Mouse (Mus musculus): ENCODE data around the gene Tbc1d1.
A peak's percentile ranks its signal among the peaks of the same experiment; 100 is the strongest.

Gene Tbc1d1

DNA sequence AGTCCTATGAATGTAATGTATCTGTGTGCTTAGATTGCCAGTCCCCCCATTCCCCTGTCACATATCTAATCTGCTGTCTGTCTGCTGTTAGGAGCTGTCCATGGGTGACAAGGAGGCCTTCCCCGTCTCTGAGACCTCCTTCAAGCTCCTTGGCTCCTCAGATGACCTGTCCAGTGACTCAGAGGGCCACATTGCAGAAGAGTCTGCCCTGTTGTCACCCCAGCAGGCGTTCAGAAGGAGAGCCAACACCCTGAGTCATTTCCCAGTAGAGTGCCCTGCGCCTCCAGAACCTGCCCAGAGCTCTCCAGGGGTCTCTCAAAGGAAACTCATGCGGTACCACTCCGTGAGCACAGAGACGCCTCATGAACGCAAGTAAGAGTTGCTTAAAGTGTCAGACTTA lies 125.6 kb downstream of the Tbc1d1 start:
- DNase-seq, result no peak

DNA sequence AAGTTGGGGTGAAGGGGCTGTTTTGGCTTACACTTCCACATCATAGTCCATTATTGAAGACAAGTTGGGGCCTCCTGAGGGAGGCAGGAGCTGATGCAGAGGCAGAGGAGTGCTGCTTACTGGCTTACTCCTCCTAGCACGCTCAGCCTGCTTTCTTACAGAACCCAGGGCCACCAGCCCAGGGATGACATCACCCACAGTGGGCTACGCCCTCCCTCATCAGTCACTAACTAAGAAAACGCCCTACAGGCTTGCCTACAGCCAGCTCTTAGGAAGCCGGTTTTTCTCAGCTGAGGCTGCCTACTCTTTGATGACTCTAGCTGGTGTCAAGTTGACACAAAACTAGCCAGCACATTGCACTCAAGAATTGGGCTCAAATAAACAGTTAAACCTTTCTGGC lies 126.5 kb downstream of the Tbc1d1 start:
- DNase-seq, result no peak

DNA sequence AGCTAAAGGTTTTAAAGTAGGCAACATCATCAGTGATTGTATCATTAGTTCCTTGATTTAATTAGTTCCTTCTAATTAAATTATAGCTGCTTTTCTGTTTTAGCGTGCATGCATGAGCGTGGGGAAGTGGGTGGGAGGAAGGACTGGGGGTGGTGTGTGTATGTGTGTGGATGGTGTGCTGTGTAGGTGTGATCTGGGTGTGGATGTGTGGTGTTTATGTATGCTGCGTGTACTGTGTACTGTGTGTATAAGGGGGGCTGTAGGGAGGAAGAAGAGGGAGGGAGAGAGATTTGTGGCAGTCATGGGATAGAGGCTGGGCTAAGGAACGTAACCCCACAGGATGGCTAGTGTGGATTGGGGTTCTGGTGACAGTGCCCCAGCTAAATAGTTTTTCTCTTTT lies 129.2 kb downstream of the Tbc1d1 start:
- DNase-seq, result no peak

DNA sequence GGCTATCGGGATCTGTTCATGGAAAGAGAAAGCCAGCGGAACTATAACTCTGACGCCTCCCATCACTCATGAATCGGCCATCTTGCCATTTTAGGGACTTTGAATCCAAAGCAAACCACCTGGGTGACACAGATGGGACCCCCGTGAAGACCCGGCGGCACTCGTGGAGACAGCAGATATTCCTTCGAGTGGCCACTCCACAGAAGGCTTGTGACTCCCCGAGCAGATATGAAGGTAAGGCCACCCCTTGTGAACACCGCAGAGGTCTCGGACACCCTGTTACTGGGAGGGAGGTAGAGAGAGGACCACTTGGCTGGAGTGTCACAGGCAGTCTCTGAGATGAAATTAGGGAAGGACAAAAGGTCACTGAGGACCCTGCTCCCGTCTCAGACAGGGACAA lies 129.7 kb downstream of the Tbc1d1 start:
- no peak for DNase-seq

DNA sequence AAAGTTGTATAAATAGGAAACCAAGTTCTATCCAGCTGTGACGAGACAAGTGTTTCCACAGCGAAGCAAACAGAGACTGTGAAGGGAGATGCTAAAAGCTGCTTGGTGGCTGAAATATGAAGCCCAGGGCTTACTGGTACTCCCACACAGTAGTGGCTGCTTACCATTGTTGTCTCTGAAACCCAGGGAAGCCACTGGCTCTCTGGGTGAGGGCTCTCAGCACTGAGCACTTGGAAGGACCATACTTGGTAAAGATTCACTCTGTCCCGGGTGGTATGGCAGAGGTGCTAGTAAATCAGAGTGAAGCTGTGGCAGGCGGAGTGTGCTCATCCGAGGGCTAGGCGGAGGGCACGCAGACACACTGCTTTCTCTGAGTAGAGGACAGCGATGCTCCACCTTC lies 131.2 kb downstream of the Tbc1d1 start:
- no peak for DNase-seq

DNA sequence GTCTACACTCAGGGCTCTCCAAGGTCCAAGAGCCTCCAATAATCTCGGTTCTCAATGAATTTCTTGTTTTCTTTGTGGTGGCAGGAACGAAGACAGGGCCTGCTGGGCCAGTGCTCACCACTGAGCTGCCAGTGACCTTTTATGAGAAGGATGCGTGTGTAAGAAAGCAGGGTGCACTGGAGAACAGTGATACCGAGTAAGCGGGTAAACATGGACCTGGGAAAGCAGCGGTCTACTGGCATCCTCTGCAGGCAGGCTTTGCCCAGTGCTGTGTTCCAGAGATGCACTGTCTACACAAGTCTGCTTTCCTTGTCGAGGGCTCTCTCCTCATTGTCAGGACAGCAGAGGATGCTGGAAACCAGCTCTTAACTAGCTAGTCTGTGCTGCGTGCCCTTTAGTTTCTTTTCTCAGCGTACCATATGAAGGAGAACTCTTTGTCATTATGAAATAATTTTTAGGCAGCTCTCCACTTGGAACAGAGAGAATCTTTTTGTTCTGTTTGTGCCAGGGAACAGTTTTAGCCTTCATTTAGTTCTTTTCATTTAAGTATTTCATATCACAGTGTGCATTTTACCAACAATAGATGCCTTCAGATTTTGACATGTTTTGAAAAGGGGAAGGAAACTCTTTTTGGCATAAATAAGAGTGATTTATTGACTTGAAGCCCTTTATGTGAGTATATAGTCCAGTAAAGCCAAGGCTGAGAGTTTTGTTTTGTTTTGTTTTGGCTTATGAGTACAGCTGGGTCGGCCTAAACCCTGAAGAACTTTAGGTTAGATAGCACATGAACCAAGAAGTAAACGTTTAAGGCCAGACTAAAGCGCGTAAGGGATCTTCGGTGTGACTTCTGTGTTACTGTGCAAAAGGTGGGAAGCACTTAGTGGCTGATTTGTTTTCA lies 132.2 kb downstream of the Tbc1d1 start:
- DNase-seq, result no peak

DNA sequence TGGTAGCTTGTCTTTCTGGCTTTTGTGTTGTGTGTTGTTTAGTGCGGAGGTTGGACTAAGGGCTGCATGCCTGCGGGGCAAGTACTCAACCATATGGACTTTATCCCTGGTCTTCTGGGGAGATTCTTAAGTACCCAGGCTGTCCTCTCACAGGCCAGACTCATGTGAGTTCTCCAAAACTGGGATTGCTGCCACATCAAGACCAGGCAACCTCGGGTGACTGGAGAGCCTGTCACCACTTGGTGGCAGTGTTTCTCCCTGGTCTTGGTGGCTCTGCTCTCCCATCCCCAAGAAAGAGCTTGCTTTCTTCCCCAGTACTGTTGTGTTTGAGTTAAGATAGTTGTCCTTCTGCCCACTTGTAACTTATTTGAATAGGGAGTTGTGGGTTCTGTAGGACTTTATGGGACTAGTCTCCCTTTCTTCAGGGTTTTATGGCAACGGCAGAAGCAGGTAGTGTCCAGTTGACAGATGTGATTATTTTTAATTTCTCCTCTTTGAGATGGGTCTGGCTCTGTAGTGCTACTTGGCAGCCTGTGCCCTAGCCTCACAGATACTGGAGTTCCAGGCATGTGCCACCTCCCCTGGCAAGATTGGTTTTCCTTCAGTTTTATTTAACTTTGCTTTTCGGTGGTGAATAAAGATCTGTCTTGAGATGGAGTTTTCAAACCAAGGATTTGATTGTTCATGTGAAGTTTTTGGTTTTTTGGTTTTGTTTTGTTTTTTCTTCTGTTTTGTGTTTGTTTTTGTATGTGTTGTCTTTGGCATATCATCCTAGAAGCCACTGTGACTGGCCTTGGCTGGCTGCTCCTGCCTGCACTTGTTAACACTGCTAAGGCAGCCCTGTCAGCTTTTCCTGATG lies 133.3 kb downstream of the Tbc1d1 start:
- DNase-seq, result peak; percentile 64

DNA sequence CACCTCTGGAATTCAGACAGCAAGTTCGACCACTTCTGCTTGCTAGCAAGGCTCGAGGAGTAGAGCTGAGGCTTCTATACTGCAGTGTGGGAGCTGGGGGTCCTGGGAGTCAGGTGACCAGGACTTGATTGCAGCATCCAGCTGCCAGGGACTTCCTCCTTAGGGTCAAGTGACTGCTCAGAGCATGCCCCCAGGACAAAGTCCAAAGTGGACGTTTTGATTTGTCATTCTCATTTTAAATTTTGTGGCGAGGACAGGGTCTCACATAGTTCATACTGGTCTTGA lies 133.9 kb downstream of the Tbc1d1 start:
- DNase-seq, result no peak

DNA sequence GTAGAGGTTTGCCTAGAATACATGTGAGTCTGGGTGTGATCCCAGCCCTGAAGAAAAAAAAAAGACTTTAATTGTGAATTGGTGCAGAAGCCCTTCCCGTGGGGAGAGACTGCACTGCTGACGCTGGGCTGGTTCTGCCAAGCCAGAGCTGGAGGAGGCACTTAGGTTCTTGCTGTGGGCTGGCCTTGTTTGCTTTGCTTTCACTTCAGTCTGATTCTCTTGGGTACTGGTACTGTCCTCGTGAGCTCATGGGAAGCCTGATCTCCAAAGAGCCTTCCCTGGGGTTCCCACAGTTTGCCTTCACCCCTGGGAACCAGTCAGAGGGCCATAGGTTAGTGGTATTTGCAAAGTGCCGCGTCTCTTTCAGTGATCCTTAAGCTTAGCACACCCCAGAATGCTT lies 135.6 kb downstream of the Tbc1d1 start:
- no peak for DNase-seq

DNA sequence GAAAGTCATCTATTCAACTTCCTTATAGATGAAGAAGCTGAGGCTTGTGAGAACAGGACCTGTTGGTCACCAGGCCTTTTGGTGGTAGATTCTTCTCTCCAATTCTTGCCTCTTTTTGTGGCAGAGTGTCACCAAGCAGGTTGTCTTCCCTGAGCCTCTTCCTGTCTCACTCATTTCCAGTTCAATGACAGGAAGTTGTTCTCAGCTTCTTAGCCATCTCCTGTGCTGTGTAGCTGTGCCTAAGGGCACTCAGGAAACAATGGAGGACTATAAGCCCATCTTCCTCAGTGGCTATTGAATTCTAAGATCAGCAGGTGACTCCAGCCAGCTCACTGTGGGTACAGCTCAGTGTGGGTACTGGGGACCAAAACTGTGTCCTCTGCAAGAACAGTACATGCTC lies 139.5 kb downstream of the Tbc1d1 start:
- DNase-seq, result no peak

DNA sequence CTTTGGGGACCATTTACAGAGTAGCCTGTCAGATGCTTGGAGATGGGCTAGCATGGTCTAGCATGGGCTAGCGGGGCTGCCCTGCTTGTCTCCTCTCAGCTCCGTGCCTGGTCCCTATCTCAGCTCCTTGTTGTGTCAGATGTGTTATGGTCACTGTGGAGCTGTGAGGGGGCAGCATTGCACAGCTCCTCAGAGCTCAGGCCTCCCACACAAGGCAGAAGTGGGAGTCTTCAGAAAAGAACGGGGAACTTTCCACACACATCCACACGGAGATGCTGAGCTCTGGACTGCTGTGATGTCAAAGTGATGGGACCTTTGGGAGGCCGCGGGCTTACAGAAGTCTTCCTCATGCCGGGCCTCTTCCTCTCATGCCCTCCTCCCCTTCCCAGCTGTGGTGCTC lies 140.2 kb downstream of the Tbc1d1 start:
- DNase-seq, result no peak

DNA sequence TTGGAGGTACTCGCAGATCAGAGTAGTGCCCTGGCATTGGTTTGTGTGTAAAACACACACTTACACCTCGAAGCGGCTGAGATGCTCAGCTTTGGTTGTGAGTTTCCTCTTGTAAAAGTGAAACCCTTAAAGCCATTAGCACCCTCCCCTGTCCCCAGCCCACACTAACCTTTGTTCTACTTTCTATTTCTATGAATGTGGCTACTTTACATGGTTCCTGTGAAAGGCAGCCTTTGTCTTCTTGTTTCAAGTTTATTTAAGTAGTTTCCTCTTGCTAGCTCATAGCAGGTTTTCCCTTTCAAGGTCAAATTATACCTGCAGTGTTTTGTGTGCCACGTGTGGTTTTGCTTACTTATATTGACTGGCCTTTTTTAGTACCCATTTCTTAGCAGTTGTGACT lies 141.0 kb downstream of the Tbc1d1 start:
- DNase-seq, result no peak

DNA sequence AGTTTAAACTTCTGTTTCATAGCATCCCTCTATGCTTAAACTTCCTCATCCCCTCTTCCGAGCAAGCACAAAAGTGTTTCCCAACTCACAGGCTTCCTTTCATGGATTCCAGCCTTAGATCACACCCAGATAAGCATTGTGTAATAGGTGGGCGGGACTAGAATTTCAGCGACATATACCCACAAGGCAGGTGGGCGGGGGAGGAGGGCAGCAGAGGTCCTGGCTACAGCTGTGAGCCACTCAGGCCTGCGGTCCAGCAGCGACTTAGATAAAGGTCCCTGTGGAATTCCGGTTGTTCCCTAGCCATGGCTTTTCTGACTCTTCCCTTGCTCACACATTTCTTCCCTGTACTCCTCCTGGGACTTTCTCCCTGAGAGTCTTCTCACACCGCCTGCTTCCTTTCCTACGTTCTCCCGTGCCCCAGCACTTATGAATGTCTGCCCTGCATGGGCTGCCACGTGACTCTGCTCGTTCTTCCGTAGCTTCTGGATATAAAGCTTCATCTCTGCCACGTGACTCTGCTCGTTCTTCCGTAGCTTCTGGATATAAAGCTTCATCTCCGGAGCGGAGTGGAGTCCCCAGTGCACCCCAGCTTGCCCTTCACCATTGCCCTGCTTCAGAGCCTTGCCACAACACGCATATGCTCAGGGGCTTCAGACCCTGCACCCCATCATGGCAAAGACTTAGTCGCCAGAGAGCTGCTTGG lies 142.4 kb downstream of the Tbc1d1 start:
- DNase-seq, result peak; percentile 69

DNA sequence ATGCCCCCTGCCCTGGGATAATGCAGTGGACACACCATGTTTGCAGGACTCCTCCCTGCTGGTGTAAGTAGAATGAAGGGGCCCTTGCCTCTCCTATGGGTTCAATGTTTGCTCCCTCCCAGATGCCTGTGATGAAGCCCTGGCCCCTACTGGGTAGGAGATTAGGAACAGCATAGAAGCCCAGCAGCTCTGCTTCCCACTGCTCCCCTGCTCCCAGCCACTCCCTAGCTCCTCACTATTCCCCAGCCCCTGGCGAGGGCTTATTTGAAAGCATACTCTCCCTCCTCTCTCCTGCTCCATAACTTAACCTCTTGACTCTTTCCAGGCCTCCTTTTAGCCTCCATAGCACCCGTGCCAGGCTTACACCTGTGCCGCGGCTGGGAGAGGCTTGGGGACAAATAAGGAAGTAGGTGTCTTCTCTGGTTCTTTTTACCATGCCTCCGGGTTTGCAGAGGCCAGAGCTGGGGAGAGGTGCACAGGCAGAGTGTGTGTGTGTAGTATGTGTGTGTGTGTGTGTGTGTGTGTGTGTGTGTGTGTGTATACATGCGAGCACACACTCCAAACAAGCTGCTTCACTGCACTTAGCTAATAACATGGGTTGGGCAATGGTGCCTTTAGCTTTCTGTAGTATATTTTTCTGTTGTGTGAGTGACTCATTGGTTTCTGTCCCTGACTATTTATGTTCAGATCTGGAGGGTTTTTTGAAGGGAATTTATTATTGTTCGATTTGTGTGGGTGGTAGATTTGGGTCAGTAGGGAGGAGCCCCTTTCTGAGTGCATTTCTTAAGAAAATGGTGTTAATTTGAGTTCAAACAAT lies 143.6 kb downstream of the Tbc1d1 start:
- no peak for DNase-seq

DNA sequence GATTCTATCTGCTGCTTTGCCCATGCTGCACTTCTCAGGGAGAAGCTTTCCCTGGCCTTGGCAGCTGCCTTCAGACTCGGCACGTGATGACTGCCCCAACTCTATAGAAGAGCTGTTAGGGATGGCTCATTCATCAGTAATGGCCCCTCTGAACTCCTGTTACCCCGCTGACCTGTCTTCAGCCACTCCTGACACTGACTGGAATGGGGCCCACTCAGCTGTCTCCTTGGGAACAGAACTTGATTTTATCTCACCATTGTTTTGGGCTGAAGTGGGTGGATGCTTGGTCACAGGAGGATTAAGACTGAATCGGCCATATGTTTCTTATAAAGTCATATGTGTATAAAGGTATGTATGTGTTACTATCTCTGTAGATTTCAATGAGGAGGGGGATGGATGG lies 145.1 kb downstream of the Tbc1d1 start:
- no peak for DNase-seq

DNA sequence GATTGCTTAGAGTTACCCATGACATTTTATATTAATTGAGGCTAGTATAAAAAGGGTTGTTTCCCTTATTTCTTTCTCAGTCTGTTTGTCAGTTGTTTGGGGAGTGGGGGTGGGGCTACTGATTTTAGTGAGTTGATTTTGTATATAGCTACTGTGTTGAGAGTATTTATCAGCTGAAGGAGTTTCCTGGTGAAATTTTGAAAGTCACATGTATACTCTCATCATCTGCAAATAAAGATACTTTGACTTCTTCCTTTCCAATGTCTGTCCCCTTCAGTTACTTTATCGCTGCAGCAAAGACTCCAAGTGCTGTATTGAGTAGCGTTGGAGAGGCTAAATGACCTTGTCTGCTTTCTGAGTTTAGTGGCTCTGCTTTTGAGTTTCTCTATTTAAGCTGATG lies 151.2 kb downstream of the Tbc1d1 start:
- no peak for DNase-seq

DNA sequence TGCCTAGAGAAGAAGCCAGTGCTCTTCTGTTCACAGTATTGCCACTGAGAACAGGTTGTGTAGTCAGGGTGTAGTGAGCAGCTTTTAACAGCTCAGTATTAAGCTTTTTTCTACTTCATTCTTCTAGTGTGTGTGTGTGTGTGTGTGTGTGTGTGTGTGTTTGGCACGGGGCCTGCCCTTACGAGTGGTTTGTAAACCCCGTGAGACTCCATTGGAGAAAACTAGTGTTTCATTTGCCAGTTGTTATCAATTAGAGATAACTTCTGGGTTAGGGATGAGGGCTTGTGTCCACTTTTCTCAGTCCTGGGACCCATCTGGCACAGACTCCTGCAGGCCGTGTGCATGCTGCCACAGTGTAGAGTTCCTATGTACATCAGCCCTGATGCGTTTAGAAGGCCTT lies 156.2 kb downstream of the Tbc1d1 start:
- DNase-seq, result no peak

DNA sequence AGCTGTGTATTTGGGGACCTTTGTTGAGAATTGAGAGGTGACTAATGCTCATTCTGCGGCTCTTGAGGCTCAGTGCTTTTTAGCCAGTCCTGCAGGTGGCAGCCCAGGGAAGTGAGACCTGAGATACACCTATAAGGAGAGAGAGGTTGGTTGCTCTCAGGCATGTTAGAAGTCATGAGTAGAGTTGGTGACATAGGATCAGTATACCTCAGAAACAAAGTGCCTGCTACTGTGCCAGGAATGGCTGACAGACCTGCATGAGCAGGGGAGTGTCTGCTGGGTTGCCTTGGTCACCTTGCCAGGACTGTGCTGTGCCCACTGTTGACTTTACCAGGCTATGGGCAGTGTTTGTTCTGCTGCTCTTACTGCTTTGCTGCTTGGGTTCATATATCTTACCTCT lies 157.4 kb downstream of the Tbc1d1 start:
- no peak for DNase-seq

DNA sequence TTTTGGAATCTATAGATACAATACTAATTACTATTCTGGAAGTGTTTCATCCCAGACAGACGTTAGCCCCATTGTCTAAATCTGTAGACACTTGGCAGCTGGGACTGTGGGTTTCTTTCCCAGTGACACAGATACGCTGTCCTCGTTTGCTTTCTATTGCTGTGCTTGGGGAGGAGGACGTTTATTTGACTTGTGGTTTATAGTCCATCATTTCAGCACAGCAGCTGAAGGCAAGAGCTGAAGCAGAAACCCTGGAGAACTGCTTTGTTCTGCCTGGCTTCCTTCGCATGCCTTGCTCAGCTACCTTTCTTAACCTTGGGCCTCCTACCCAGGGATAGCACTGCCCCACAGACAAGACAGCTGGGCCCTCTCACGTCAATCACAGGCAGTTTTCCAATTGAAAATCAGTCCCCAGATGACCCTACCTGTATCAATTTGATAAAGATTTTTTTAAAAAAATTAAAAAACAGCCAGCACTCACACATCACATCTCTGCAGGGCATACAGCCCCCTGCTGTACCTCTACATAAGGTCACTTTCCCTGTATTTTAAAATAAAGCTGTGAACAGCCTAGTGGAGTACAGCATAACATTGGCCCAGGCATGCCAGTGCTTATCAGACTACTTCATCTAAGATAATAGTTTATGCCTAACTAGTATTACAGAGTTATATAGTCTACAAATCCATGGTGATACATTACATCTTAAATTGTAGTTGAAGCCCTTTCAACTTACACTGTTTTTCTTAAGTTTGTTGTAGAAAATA lies 158.4 kb downstream of the Tbc1d1 start:
- no peak for DNase-seq

DNA sequence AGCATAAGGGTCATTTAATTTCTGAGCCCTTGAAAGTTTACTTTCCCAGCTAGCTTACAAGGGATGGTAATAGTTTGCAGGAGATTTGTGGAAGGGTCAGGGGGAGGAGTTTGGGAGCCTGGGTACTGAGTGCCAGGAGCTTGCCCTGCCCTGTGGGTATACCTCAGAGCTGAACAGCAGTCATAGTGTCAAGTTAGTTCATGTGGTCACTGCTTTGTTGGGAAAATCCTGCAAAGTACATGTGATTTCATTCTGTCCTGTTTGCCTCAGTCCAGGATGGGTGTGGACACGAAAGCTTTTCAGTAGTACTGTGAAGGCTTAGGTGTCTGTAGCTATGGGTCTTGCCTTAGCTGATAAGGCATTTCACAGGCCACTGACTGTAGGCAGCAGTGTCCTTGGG lies 159.0 kb downstream of the Tbc1d1 start:
- DNase-seq, result no peak

DNA sequence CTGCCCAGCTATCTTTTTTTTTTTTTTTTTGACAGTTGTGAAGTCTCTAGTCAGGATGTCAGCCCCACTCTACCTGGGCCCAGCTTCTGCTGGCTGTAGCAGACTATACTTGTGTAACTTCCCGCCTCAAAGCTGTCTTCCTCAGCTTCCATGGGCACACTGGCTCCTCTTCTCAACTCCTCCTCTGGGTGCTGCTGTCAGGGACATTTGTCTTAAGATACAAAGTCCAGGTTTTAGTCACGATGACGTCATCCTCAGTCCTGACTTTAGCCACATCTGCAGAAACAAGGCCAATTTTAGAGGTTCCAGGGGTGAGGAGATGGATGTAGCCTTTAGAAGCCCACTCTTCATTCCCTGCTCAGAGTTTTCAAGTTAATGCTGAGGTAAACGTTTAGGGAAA lies 167.2 kb downstream of the Tbc1d1 start:
- DNase-seq, result no peak

DNA sequence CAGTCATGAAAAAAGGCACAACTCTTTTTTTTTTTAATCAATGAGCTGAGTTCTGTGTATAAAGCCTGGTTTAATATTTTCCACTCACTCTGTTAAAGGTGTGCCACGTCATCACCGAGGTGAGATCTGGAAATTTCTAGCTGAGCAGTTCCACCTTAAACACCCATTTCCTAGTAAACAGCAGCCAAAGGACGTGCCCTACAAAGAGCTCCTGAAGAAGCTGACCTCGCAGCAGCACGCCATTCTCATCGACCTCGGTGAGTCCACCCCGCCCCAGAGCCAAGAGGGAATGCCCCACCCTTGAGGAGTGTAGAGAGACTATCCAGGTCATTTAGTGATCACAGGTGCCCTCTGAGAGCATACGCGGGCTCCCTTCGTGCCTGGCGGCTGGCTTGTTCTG lies 168.2 kb downstream of the Tbc1d1 start:
- DNase-seq, result no peak
